Mouse (Mus musculus): ENCODE measurements around the gene Bmp3.

The Bmp3 gene

GRCm38 (mm10) chr5:98854264-98854626 lies at the start of gene Bmp3:
TSS of gene Bmp3 (plus strand) at chr5:98854415.
- peak; percentile 73 for DNase-seq

GRCm38 (mm10) chr5:98804761-98805160 lies 49.5 kb upstream of the Bmp3 start:
- DNase-seq: no peak

GRCm38 (mm10) chr5:98806492-98806891 lies 47.7 kb upstream of the Bmp3 start:
- no peak for DNase-seq

GRCm38 (mm10) chr5:98807022-98807421 lies 47.2 kb upstream of the Bmp3 start:
- DNase-seq: peak; percentile 24

- no peak for DNase-seq
Observed at GRCm38 (mm10) chr5:98807953-98808352, 46.3 kb upstream of the Bmp3 start.

- peak; percentile 68 for DNase-seq
Observed at GRCm38 (mm10) chr5:98812380-98812779, 41.8 kb upstream of the Bmp3 start.

GRCm38 (mm10) chr5:98815269-98815668 lies 38.9 kb upstream of the Bmp3 start:
- DNase-seq: no peak

GRCm38 (mm10) chr5:98833760-98834159 lies 20.5 kb upstream of the Bmp3 start:
- DNase-seq: peak; percentile 52

- DNase-seq: no peak
Observed at GRCm38 (mm10) chr5:98834300-98834699, 19.9 kb upstream of the Bmp3 start.

- no peak for DNase-seq
Observed at GRCm38 (mm10) chr5:98842600-98843310, 11.5 kb upstream of the Bmp3 start.

GRCm38 (mm10) chr5:98844664-98845063 lies 9.6 kb upstream of the Bmp3 start:
- peak; percentile 35 for DNase-seq

GRCm38 (mm10) chr5:98854627-98855564 lies 681 bp downstream of the Bmp3 start:
- DNase-seq: peak; percentile 50

GRCm38 (mm10) chr5:98855741-98856140 lies 1.5 kb downstream of the Bmp3 start:
- DNase-seq: no peak

- no peak for DNase-seq
Observed at GRCm38 (mm10) chr5:98856356-98856755, 2.1 kb downstream of the Bmp3 start.

GRCm38 (mm10) chr5:98863891-98864290 lies 9.7 kb downstream of the Bmp3 start:
- peak; percentile 53 for DNase-seq

GRCm38 (mm10) chr5:98865146-98865545 lies 10.9 kb downstream of the Bmp3 start:
- DNase-seq: no peak

GRCm38 (mm10) chr5:98876056-98876455 lies 21.8 kb downstream of the Bmp3 start:
- no peak for DNase-seq

GRCm38 (mm10) chr5:98878891-98879290 lies 24.7 kb downstream of the Bmp3 start:
- DNase-seq: peak; percentile 74

- DNase-seq: no peak
Observed at GRCm38 (mm10) chr5:98882096-98882495, 27.9 kb downstream of the Bmp3 start.

GRCm38 (mm10) chr5:98890544-98891050 lies 36.4 kb downstream of the Bmp3 start:
- DNase-seq: no peak

- no peak for DNase-seq
Observed at GRCm38 (mm10) chr5:98894281-98894680, 40.1 kb downstream of the Bmp3 start.

- no peak for DNase-seq
Observed at GRCm38 (mm10) chr5:98897946-98898345, 43.7 kb downstream of the Bmp3 start.

- no peak for DNase-seq
Observed at GRCm38 (mm10) chr5:98900926-98901325, 46.7 kb downstream of the Bmp3 start.

- DNase-seq: peak; percentile 32
Observed at GRCm38 (mm10) chr5:98902339-98902738, 48.1 kb downstream of the Bmp3 start.

All from lung, postnatal 36 days (tissue).